Mouse (Mus musculus) v-Abl transformed pro-B cells (cell line): ENCODE results near the gene Nosip.
"Not testable (repeated sequence)": the region's sequence is repeated elsewhere in the genome, so short reads cannot be mapped to it uniquely, and the experiment has no call there.

Source experiments
- in situ Hi-C, 2 experiments: fragments of 400-800 bp; cut with MboI; formaldehyde crosslinking; loops; one replicate each; pipeline ENCODE4 v1.15.1; 2025; ENCODE audit not compliant: unreplicated experiment in 2 of 2

Nosip gene

GRCm38 (mm10) chr7:45079856-45080255 is 17.6 kb downstream of the Nosip start:
- in situ Hi-C loops, result loop anchor here (5.0 kb wide), 5 partner anchors 47 to 222 kb away; partner anchors contain the start of genes Ccdc155 (in 1 of the 2), Flt3l (in 1 of the 2), Gm45713 (in 1 of the 2) and Rpl13a (in 1 of the 2)

GRCm38 (mm10) chr7:45081016-45081415 is 18.8 kb downstream of the Nosip start:
- in situ Hi-C loops, result loop anchor here (5.0 kb wide), 5 partner anchors 46 to 221 kb away; partner anchors contain the start of genes Ccdc155 (in 1 of the 2), Flt3l (in 1 of the 2), Gm45713 (in 1 of the 2) and Rpl13a (in 1 of the 2)

GRCm38 (mm10) chr7:45082401-45083299 is 20.4 kb downstream of the Nosip start:
- in situ Hi-C loops, result loop anchor here (5.0 kb wide), 5 partner anchors 45 to 220 kb away; partner anchors contain the start of genes Ccdc155 (in 1 of the 2), Flt3l (in 1 of the 2), Gm45713 (in 1 of the 2) and Rpl13a (in 1 of the 2)

GRCm38 (mm10) chr7:45083300-45083890 is 21.2 kb downstream of the Nosip start:
- in situ Hi-C loops, result loop anchor here (5.0 kb wide), 5 partner anchors 44 to 219 kb away; partner anchors contain the start of genes Ccdc155 (in 1 of the 2), Flt3l (in 1 of the 2), Gm45713 (in 1 of the 2) and Rpl13a (in 1 of the 2)

GRCm38 (mm10) chr7:45086084-45086483 is 23.9 kb downstream of the Nosip start:
- in situ Hi-C loops, result no loop called here

GRCm38 (mm10) chr7:45088597-45088996 is 26.4 kb downstream of the Nosip start:
- in situ Hi-C loops, result no loop called here

GRCm38 (mm10) chr7:45090251-45090977 is 28.2 kb downstream of the Nosip start:
- in situ Hi-C loops, result no loop called here

- in situ Hi-C loops, result no loop called here
These were observed 29.1 kb downstream of the Nosip start for GRCm38 (mm10) chr7:45091001-45091990.

GRCm38 (mm10) chr7:45092048-45092447 is 29.8 kb downstream of the Nosip start, which contains the start of gene Rcn3:
Rcn3 (minus strand) TSS chr7:45092221.
- in situ Hi-C loops, result no loop called here

- in situ Hi-C loops, result no loop called here
These were observed 30.7 kb downstream of the Nosip start for GRCm38 (mm10) chr7:45092828-45093515.

- in situ Hi-C loops, result no loop called here
These were observed 31.3 kb downstream of the Nosip start for GRCm38 (mm10) chr7:45093516-45093905.

- in situ Hi-C loops, result no loop called here
These were observed 31.9 kb downstream of the Nosip start for GRCm38 (mm10) chr7:45094121-45094520.

- in situ Hi-C loops, result no loop called here
These were observed 33.1 kb downstream of the Nosip start for GRCm38 (mm10) chr7:45095367-45095766.

- in situ Hi-C loops, result not testable (repeated sequence)
These were observed 33.7 kb downstream of the Nosip start for GRCm38 (mm10) chr7:45095965-45096364.

GRCm38 (mm10) chr7:45097479-45097878 is 35.2 kb downstream of the Nosip start:
- in situ Hi-C loops, result no loop called here

- in situ Hi-C loops, result no loop called here
These were observed 36.5 kb downstream of the Nosip start for GRCm38 (mm10) chr7:45098541-45099240.

- in situ Hi-C loops, result no loop called here
These were observed 37.8 kb downstream of the Nosip start for GRCm38 (mm10) chr7:45100046-45100445.

GRCm38 (mm10) chr7:45102441-45102840 is 40.2 kb downstream of the Nosip start:
- in situ Hi-C loops, result no loop called here
